Mouse (Mus musculus) left cerebral cortex, adult 11 months (tissue): Measurements from ENCODE around the gene Pigk.

Experiments used
- DNase-seq: peaks from one replicate; pipeline ENCODE4 v3.0.0; 2022; ENCODE audit warnings: low spot score

Pigk gene

GRCm38 (mm10) chr3:152941671-152942070 lies 227.8 kb downstream of the Pigk start:
- DNase-seq = no peak

- no peak for DNase-seq
These were observed 229.1 kb downstream of the Pigk start for GRCm38 (mm10) chr3:152942985-152943384.

- DNase-seq = no peak
These were observed 230.9 kb downstream of the Pigk start for GRCm38 (mm10) chr3:152944766-152945165.

- DNase-seq = no peak
These were observed 233.2 kb downstream of the Pigk start for GRCm38 (mm10) chr3:152947031-152947640.

- no peak for DNase-seq
These were observed 234.7 kb downstream of the Pigk start for GRCm38 (mm10) chr3:152948556-152948955.

- no peak for DNase-seq
These were observed 235.4 kb downstream of the Pigk start for GRCm38 (mm10) chr3:152949233-152949777.

- DNase-seq = no peak
These were observed 236.4 kb downstream of the Pigk start for GRCm38 (mm10) chr3:152950299-152950698.

GRCm38 (mm10) chr3:152950914-152951313 lies 237.0 kb downstream of the Pigk start:
- DNase-seq = no peak

- DNase-seq = no peak
These were observed 238.0 kb downstream of the Pigk start for GRCm38 (mm10) chr3:152951634-152952545.

GRCm38 (mm10) chr3:152956038-152956437 lies 242.1 kb downstream of the Pigk start:
- no peak for DNase-seq

- DNase-seq = no peak
These were observed 242.9 kb downstream of the Pigk start for GRCm38 (mm10) chr3:152956771-152957170.

GRCm38 (mm10) chr3:152958358-152959150 lies 244.7 kb downstream of the Pigk start:
- DNase-seq = no peak

GRCm38 (mm10) chr3:152961855-152962376 lies 248.0 kb downstream of the Pigk start:
- DNase-seq = no peak

GRCm38 (mm10) chr3:152969774-152970347 lies 256.0 kb downstream of the Pigk start:
- DNase-seq = no peak

- peak; percentile 71 for DNase-seq
These were observed 257.5 kb downstream of the Pigk start for GRCm38 (mm10) chr3:152971373-152971772.

- DNase-seq = no peak
These were observed 265.7 kb downstream of the Pigk start for GRCm38 (mm10) chr3:152979481-152980092.

- DNase-seq = no peak
These were observed 266.5 kb downstream of the Pigk start for GRCm38 (mm10) chr3:152980431-152980830.

- peak; percentile 37 for DNase-seq
These were observed 267.4 kb downstream of the Pigk start for GRCm38 (mm10) chr3:152980978-152981974.

GRCm38 (mm10) chr3:152981988-152982387 lies 268.1 kb downstream of the Pigk start, which contains the start of gene St6galnac5:
Gene St6galnac5 (minus strand): TSS chr3:152982246.
- peak; percentile 25 for DNase-seq

- DNase-seq = no peak
These were observed 276.9 kb downstream of the Pigk start for GRCm38 (mm10) chr3:152990787-152991186.
